Mouse (Mus musculus) embryo, embryonic 11.5 days (tissue): ENCODE data around the gene Sstr4.

Source experiments
- DNase-seq: peaks from one replicate; pipeline ENCODE4 v3.0.0-alpha.2; 2012; ENCODE audit warnings: low read depth, low spot score

Sstr4 gene

GRCm38 (mm10) chr2:148395131-148396051, at the start of gene Sstr4:
TSS of gene Sstr4 (plus strand) at chr2:148395344.
- no peak for DNase-seq

- DNase-seq: no peak
Measured at GRCm38 (mm10) chr2:148345373-148345772, 49.8 kb upstream of the Sstr4 start.

- no peak for DNase-seq
Measured at GRCm38 (mm10) chr2:148346976-148347375, 48.2 kb upstream of the Sstr4 start.

- no peak for DNase-seq
Measured at GRCm38 (mm10) chr2:148349509-148350307, 45.4 kb upstream of the Sstr4 start.

- DNase-seq: no peak
Measured at GRCm38 (mm10) chr2:148350460-148350859, 44.7 kb upstream of the Sstr4 start.

- no peak for DNase-seq
Measured at GRCm38 (mm10) chr2:148352655-148353054, 42.5 kb upstream of the Sstr4 start.

- DNase-seq: no peak
Measured at GRCm38 (mm10) chr2:148357145-148357544, 38.0 kb upstream of the Sstr4 start.

- no peak for DNase-seq
Measured at GRCm38 (mm10) chr2:148364536-148364935, 30.6 kb upstream of the Sstr4 start.

GRCm38 (mm10) chr2:148365227-148365626, 29.9 kb upstream of the Sstr4 start:
- DNase-seq: no peak

GRCm38 (mm10) chr2:148371743-148372630, 23.2 kb upstream of the Sstr4 start:
- DNase-seq: no peak

- DNase-seq: no peak
Measured at GRCm38 (mm10) chr2:148373602-148374071, 21.5 kb upstream of the Sstr4 start.

GRCm38 (mm10) chr2:148375326-148376150, 19.6 kb upstream of the Sstr4 start:
- peak; percentile 29 for DNase-seq

- no peak for DNase-seq
Measured at GRCm38 (mm10) chr2:148378817-148379342, 16.3 kb upstream of the Sstr4 start.

GRCm38 (mm10) chr2:148379899-148380413, 15.2 kb upstream of the Sstr4 start:
- no peak for DNase-seq

GRCm38 (mm10) chr2:148381076-148381475, 14.1 kb upstream of the Sstr4 start:
- no peak for DNase-seq

GRCm38 (mm10) chr2:148386476-148386875, 8.7 kb upstream of the Sstr4 start:
- no peak for DNase-seq

- no peak for DNase-seq
Measured at GRCm38 (mm10) chr2:148386927-148387326, 8.2 kb upstream of the Sstr4 start.

GRCm38 (mm10) chr2:148387652-148388581, 7.2 kb upstream of the Sstr4 start:
- DNase-seq: no peak

- DNase-seq: no peak
Measured at GRCm38 (mm10) chr2:148393149-148393548, 2.0 kb upstream of the Sstr4 start.
